Mouse (Mus musculus) layer of hippocampus, postnatal 14 days (tissue): ENCODE data around the gene Lhfpl5. TPM values are rescaled to one million over a fixed set of nuclear protein-coding genes. Genes with fewer than 3 reads are reported as not detected.
"Not testable (repeated sequence)": the region's sequence is repeated elsewhere in the genome, so short reads cannot be mapped to it uniquely, and the experiment has no call there.

Source experiments
- DNase-seq, 2 experiments: peaks; one replicate each; pipeline ENCODE4 v3.0.0; 2021 to 2022; ENCODE audit warnings: low spot score in 2 of 2, mixed read lengths in 1 of 2
- long read RNA-seq, 2 experiments: library from polyadenylated mRNA; stranded (forward); transcript quantifications; one replicate each; pipeline ENCODE4 v2.0.0; 2021
- total RNA-seq, 2 experiments: library from RNA; stranded (reverse); gene quantifications; 2 replicates each; pipeline ENCODE4 v1.2.3; 2021

The Lhfpl5 gene
- 1 to 10 TPM; 2.7 to 3.4 TPM for total RNA-seq
- long read RNA-seq, experiment 1, partial matches to known transcripts: 0 of 1 reads
- long read RNA-seq, experiment 1, other reads (novel, unspliced or antisense): 0 of 1 reads
- long read RNA-seq, experiment 2, transcript Lhfpl5-201 (4 exons, 1,313 nt): major isoform, 6 of 6 reads
- long read RNA-seq, experiment 2, partial matches to known transcripts: 0 of 6 reads
- long read RNA-seq, experiment 2, other reads (novel, unspliced or antisense): 0 of 6 reads

GRCm38 (mm10) chr17:28575244-28576125, at the start of gene Lhfpl5:
Lhfpl5 (plus strand) TSS chr17:28575641.
- DNase-seq: no peak

GRCm38 (mm10) chr17:28527184-28528042, 48.0 kb upstream of the Lhfpl5 start:
- no peak for DNase-seq

- peak; percentile 86 to 90 for DNase-seq
These were observed 47.4 kb upstream of the Lhfpl5 start for GRCm38 (mm10) chr17:28528043-28528351.

GRCm38 (mm10) chr17:28529116-28529515, 46.3 kb upstream of the Lhfpl5 start:
- no peak for DNase-seq

GRCm38 (mm10) chr17:28530506-28530905, 44.9 kb upstream of the Lhfpl5 start, which contains the start of gene Armc12:
Armc12 (plus strand) TSS chr17:28530806.
- DNase-seq: no peak

GRCm38 (mm10) chr17:28531946-28532345, 43.5 kb upstream of the Lhfpl5 start:
- no peak for DNase-seq

- no peak for DNase-seq
These were observed 42.9 kb upstream of the Lhfpl5 start for GRCm38 (mm10) chr17:28532557-28532956.

GRCm38 (mm10) chr17:28533327-28533726, 42.1 kb upstream of the Lhfpl5 start:
- DNase-seq: no peak

- DNase-seq: no peak
These were observed 37.6 kb upstream of the Lhfpl5 start for GRCm38 (mm10) chr17:28537881-28538280.

GRCm38 (mm10) chr17:28546925-28547324, 28.5 kb upstream of the Lhfpl5 start:
- DNase-seq: no peak

GRCm38 (mm10) chr17:28548550-28548949, 26.9 kb upstream of the Lhfpl5 start:
- no peak for DNase-seq

GRCm38 (mm10) chr17:28549111-28549510, 26.3 kb upstream of the Lhfpl5 start, which contains the start of gene Clpsl2:
Clpsl2 (plus strand) TSS chr17:28549411.
- no peak for DNase-seq

GRCm38 (mm10) chr17:28553040-28553793, 22.2 kb upstream of the Lhfpl5 start:
- DNase-seq: peak; percentile 64 to 72

- not testable (repeated sequence) for DNase-seq
These were observed 21.4 kb upstream of the Lhfpl5 start for GRCm38 (mm10) chr17:28554021-28554420.

GRCm38 (mm10) chr17:28556635-28557396, 18.6 kb upstream of the Lhfpl5 start:
- no peak for DNase-seq

GRCm38 (mm10) chr17:28557772-28558171, 17.7 kb upstream of the Lhfpl5 start:
- no peak for DNase-seq

- DNase-seq: no peak
These were observed 14.8 kb upstream of the Lhfpl5 start, which contains the start of gene Clps for GRCm38 (mm10) chr17:28560598-28560997. Clps (minus strand) TSS chr17:28560766.

- no peak for DNase-seq
These were observed 13.8 kb upstream of the Lhfpl5 start for GRCm38 (mm10) chr17:28561613-28562012.

GRCm38 (mm10) chr17:28565181-28565580, 10.3 kb upstream of the Lhfpl5 start:
- DNase-seq: no peak

GRCm38 (mm10) chr17:28567541-28567940, 7.9 kb upstream of the Lhfpl5 start:
- no peak for DNase-seq
